Mouse (Mus musculus) gastrocnemius, postnatal 14 days (tissue): ENCODE results near the gene Adgb. TPM values are rescaled to one million over a fixed set of nuclear protein-coding genes. Genes with fewer than 3 reads are reported as not detected.

Experiments
- DNase-seq: peaks from one replicate; pipeline ENCODE4 v3.0.0; 2021; ENCODE audit warnings: mixed read lengths
- intact Hi-C: fragments of 180-260 bp; cut with DNase I; formaldehyde crosslinking; loops from one replicate; pipeline ENCODE4 v1.15.1; 2025; ENCODE audit warnings: low total_unique reads
- total RNA-seq, 2 experiments: library from RNA; stranded (reverse); gene quantifications; 2 replicates each; pipeline ENCODE4 v1.2.3; 2021

The Adgb gene
- total RNA-seq, 2 experiments from 2014 or later, result 0.08 TPM; not detected in 1

DNA sequence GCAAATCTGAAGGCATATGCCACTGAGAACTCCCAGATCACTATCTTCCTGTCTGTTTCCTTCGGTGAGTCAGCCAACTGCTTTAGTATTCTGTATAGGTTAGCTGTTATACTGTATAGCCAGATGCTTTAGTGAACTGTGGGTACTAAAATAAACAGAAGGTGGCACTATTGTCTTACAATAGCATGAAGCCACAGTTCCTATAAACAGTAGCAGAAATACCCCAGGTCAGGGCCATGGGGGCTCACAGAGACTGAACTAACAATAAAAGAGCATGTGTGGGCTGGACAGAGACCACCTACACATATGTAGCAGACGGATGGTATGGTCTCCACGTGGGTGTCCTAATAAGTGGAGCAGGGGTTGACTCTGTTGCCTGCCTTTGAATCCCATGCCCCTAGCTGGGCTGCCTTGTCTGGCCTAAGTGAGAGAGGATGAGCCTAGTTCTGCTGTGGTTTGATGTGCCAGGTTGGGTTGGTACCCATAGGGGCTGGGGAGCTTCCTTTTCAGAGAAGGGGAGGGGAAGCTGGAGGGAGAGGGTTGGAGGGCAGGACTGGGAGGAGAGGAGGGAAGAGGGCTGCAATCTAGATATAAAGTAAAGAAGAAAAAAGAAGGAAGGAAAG, 116.4 kb downstream of the Adgb start:
- intact Hi-C loops, result no loop called here

GRCm38 (mm10) chr10:10352184-10352583, 119.9 kb downstream of the Adgb start:
- DNase-seq, result no peak
- intact Hi-C loops, result no loop called here

More for the DNA sequence above, 116.4 kb downstream of the Adgb start:
- no peak for DNase-seq

DNA sequence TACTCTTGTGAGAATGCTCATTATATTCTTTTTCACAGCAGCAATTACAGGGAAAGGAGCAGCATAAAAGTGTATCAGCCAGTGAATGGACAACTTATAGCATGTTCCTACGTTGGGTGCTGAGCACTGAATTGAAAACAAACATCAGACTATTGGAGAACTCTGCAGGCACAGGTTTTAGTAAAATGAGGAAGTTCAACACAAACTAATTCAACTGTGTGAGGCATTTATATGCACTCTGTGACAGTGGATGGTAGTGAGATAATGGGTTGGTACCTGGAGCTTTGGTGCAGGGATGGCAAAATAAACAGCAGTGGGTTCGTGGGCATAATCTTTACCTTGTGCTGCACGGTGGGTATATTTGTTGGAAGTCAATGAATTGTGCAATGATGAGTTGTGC, 121.6 kb downstream of the Adgb start:
- intact Hi-C loops, result no loop called here

GRCm38 (mm10) chr10:10343930-10344329, 128.2 kb downstream of the Adgb start:
- DNase-seq, result no peak
- intact Hi-C loops, result no loop called here

More for the DNA sequence above, 121.6 kb downstream of the Adgb start:
- DNase-seq, result no peak

DNA sequence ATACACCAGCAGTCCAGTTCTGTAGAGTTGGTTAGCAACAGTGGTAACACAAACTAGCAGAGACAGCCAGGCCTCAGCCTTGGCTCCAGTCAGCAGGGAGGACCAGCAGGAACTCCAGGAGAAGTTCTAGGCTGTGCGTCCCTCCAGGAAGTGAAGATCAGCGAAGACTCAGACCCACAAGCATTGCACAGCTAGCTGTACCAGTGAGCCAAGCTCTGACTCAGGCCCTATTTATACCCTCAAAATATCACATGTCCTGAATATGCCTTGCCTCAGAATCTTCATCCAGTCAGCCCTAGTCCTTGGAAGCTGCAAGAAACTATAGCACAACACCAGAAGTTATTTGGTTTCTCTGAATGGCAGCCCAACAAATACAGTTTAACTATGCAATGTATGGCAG, 146.6 kb downstream of the Adgb start:
- intact Hi-C loops, result no loop called here
- no peak for DNase-seq

- DNase-seq, result no peak
- intact Hi-C loops, result no loop called here
Observed at GRCm38 (mm10) chr10:10322961-10323360, 149.2 kb downstream of the Adgb start.

DNA sequence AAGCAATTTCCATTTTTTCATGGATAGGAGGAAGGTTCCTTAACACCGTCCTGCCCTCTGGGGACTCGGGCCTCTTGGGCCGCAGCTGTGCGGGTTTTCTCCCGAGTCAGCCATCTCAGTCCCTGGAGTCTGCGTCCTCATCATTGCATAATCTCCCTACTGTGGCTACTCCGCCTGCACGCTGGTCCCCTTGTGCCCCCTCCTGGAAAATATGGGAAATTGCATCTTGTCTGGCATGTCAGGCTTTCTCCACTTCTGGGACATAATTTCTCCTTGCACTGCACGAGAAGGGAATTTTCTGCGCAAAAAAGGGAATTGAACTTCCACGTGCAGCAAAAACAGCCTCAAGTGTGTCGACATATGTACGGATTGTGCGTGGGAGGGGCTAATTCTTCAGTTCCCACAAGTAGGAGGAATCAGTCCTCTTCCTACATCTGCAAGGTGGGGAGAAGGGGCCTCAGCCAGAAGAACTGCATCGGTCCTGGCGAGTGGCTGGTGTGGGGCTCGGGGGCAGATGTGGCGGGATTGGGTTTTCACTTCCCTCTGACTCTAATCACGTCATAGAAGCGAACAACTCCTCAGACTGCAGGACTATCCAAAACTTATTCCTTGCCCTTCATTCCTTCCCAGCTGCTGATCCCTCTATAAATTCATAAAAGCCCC, 150.9 kb downstream of the Adgb start:
- intact Hi-C loops, result no loop called here
- DNase-seq, result peak; percentile 65

GRCm38 (mm10) chr10:10320364-10321083, 151.6 kb downstream of the Adgb start:
- no peak for DNase-seq
- intact Hi-C loops, result no loop called here

GRCm38 (mm10) chr10:10318086-10318485, 154.0 kb downstream of the Adgb start:
- intact Hi-C loops, result loop anchor here (5.0 kb wide), 1 partner anchor 521 kb away; no protein-coding TSS in a partner anchor
- no peak for DNase-seq

DNA sequence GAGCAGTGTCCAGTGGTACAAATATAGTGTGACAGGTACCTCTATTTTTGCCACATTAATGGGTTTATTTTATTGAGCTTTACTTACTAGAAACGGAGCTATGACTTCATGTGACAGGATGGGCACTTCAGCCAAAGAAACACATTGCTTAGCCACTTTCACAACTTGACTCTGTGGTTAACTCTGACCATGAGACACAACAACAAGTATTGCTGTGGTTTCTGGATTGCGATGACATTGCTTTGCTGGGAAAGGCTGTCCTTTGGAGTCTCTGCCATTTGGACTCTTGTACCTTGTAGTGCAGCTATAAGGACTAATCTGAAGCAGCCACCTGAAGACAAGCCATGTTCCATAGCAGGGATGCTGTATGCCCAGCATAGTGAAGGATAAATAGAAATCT, 156.5 kb downstream of the Adgb start:
- intact Hi-C loops, result loop anchor here (5.0 kb wide), 1 partner anchor 518 kb away; no protein-coding TSS in a partner anchor
- no peak for DNase-seq

GRCm38 (mm10) chr10:10314521-10314920, 157.6 kb downstream of the Adgb start:
- DNase-seq, result no peak
- intact Hi-C loops, result no loop called here

DNA sequence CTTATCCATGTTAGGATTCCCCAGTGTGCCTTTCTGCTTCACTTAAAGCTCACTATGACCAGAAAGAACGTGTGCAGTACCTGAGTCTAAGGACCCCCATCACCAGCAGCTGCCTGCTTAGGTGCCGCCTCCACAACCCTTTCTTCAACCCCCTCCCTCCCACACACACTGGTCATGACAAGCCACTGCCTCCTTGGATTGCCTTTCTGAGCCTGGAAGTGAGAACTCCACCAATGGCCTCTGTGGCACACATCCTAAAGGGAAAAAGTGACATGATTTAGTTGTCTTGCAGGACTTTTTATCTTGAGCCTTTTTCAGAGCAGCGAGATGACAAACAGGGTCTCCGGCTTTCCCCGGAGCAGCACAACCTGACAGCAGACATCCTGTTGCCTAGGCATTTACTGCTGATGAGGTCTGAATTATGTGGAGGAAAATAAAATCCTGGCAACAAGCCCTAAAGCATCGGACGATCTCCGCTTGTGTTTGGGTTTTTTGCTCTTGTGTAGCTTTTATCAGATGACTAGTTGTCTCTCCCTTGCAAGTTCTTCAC, 162.2 kb downstream of the Adgb start:
- intact Hi-C loops, result no loop called here

GRCm38 (mm10) chr10:10309056-10309455, 163.1 kb downstream of the Adgb start:
- DNase-seq, result no peak
- intact Hi-C loops, result no loop called here

More for the DNA sequence above, 162.2 kb downstream of the Adgb start:
- DNase-seq, result no peak

- no peak for DNase-seq
- intact Hi-C loops, result no loop called here
Observed at GRCm38 (mm10) chr10:10307384-10307783, 164.7 kb downstream of the Adgb start.

DNA sequence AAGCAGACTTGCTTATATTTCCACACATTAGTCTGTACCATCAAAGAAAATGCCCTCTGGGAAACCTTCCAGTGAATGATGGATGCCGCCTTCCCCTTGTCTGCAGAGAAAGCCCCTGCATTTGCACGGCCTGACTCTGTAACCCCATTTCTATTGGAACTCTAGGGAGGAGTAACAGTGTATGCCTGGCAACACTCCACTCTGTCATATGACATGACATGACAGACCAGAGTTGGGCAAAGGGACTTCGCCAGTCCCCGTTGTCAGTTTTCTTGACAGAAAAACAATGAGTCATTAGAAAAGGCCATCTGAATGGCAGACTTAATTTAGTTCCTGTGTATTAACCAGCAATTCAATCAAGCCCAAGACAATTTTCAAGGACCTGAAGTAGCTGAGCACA, 167.8 kb downstream of the Adgb start:
- DNase-seq, result no peak
- intact Hi-C loops, result no loop called here

DNA sequence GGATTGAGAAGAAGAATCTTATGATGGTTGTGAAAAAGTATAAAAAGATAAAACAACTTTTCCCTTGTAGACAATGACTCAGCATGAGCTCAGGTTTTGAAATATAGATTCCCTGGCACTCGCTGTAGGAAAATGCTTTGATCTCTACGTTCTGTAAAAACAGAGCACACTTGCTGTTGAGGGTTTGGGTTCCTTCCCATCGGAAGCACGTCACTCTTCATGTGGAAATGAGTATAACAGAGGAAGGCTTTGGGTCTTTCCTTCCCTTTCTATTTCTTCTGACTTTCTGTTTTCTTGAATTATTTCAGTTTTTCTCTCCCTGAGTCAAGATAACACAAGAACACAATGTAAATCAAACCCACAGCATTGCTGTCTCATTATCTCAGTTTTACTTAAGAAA, 170.4 kb downstream of the Adgb start:
- no peak for DNase-seq
- intact Hi-C loops, result no loop called here

DNA sequence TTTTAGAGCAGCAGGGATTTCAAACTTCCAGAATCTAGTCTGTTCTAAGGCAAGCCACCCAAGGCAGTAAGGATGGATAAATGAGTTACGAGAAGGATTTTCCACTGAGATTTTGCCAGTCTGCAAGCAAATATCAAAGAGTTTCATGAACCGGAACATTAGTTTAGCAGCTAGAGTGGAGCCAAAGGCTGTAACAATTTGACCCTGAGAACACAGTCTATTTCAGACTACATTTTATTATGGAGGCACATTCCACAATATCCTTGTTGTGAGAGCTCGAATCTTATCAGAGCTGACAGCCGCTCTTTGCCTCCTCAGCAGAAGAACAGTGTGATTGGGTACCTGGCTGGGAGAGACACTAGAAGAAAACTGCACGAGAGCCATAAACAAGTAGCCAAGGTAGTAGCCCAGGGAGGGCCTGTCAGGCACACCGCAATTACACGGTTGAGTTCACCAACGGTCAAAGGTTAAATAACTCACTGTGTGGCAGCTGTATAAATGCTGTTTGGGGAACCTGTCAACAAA, 171.1 kb downstream of the Adgb start:
- intact Hi-C loops, result no loop called here

GRCm38 (mm10) chr10:10299987-10300386, 172.1 kb downstream of the Adgb start:
- intact Hi-C loops, result no loop called here
- DNase-seq, result no peak

More for the DNA sequence above, 171.1 kb downstream of the Adgb start:
- no peak for DNase-seq

GRCm38 (mm10) chr10:10287221-10287867, 184.8 kb downstream of the Adgb start:
- intact Hi-C loops, result no loop called here
- no peak for DNase-seq
